Mouse (Mus musculus): ENCODE measurements around the gene Pi4kb. TPM values are rescaled to one million over a fixed set of nuclear protein-coding genes. Genes with fewer than 3 reads are reported as not detected.

Pi4kb gene
- polyA plus RNA-seq, 1 experiment from 2014 or later, result 22.5 TPM

DNA sequence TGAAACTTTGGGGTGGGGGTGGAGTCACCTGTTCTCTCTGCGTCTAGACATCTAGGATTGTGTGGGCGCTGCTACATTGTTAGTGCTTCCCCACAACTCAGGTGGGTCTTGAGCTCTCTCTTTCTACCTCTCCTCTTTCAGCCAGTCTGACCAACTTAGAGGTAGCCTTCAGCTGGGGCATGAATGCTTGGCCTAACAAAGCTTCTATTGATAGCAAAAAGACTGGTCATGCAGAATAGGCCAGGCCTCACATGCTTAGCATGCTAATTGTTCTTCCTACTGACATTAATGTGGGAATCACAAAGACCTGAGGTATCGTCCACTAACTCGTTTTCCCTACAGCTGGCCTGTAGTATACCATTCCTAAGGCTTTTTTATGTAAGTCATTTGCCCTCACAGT, 28.0 kb downstream of the Pi4kb start:
- no peak overlapping the region for H3K4me3 ChIP-seq (replicated peaks)
- H3K36me3 ChIP-seq, result peaks cover 87% of the 10 kb centered on the region
- H3K27me3 ChIP-seq (replicated peaks), result no peaks in the 10 kb centered on the region
- WGBS, result 50% methylated on average over 4 of the region's 4 CpGs
- no peak for ATAC-seq (ENCODE audit: low FRiP score)
- peaks cover 5% of the 10 kb centered on the region; the same call in 1 of the 2 replicates for H3K4me1 ChIP-seq
- H3K27ac ChIP-seq (replicated peaks), result no peak overlapping the region
- no peaks in the 10 kb centered on the region for H3K9me3 ChIP-seq (replicated peaks)
- H3K9ac ChIP-seq (replicated peaks), result no peak overlapping the region
- H3K4me2 ChIP-seq, result no peak overlapping the region

DNA sequence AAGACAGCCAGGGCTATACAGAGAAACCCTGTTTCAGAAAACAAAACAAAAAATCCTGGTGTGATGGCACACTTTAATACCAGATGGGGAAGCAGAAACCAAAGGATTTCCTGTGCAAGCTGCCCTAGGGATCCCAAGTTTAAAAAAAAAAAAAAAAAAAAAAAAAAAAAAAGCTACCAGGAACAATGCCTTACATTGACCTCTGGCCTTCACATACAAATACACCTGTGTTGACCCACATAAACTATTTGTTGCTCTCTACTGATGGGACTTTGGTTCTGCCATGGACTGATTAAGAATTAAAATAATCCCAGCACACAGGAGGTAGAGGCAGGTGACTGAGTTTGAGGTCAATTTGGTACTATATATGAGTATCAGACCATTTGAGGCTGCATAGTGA, 28.7 kb downstream of the Pi4kb start:
- no peak for ATAC-seq (ENCODE audit: low FRiP score)
- no peak overlapping the region for H3K9ac ChIP-seq (replicated peaks)
- H3K4me1 ChIP-seq, result peaks cover 5% of the 10 kb centered on the region; the same call in 1 of the 2 replicates
- H3K4me3 ChIP-seq (replicated peaks), result no peak overlapping the region
- no peaks in the 10 kb centered on the region for H3K27me3 ChIP-seq (replicated peaks)
- H3K9me3 ChIP-seq (replicated peaks), result no peaks in the 10 kb centered on the region
- peaks cover 87% of the 10 kb centered on the region for H3K36me3 ChIP-seq
- no peak overlapping the region for H3K27ac ChIP-seq (replicated peaks)
- H3K4me2 ChIP-seq, result no peak overlapping the region

DNA sequence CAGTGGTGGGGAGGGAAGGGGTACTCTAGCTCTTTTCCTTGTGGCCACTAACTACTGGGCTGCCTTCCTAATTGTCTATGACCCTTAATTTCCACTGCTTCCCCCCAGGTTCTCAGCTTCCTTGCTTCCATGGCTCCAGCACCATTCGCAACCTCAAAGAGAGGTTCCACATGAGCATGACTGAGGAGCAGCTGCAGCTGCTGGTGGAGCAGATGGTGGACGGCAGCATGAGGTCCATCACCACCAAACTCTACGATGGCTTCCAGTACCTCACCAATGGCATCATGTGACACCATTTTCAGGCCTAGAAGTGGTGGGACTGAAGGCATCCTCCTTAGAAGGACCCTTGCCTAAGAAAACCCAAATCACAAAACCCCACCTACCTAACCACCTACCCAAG, 31.1 kb downstream of the Pi4kb start:
- 91% methylated on average over 3 of the region's 3 CpGs for WGBS
- Histone ChIP-seq H3K27ac (replicated peaks) (no peak overlapping the region; the same call in 1 of the 2 replicates), H3K9ac (replicated peaks) (no peak overlapping the region), H3K36me3 (peaks cover 89% of the 10 kb centered on the region), H3K4me1 (peaks cover 11% of the 10 kb centered on the region; the same call in 1 of the 2 replicates), H3K4me3 (replicated peaks) (no peak overlapping the region), H3K9me3 (replicated peaks) (no peaks in the 10 kb centered on the region), H3K4me2 (no peak overlapping the region), H3K27me3 (replicated peaks) (no peaks in the 10 kb centered on the region)
- no peak for ATAC-seq (ENCODE audit: low FRiP score)

DNA sequence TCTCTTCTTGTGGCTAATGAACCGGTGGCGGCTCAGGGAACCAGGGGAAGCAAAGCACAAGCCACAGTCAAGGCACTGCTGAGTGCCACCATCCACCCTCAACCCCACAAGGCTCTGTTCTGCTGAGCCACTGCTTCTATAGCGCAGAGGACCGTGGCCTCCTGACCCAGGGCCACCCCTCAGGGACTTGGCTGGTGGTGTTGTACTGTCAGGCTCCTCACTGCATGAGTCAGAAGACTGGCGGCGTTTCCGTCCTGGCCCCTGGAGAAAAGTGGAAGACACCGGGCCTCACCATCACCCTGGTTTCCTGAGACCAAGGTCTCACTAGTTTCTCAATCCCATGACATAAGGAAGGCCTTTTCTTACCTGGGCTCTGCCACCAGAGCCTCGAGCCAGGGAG, 33.2 kb downstream of the Pi4kb start:
- no peak overlapping the region for H3K9ac ChIP-seq (replicated peaks)
- peaks cover 11% of the 10 kb centered on the region; the same call in 1 of the 2 replicates for H3K4me1 ChIP-seq
- H3K27me3 ChIP-seq (replicated peaks), result no peaks in the 10 kb centered on the region
- no peak overlapping the region for H3K27ac ChIP-seq (replicated peaks)
- H3K36me3 ChIP-seq, result peaks cover 90% of the 10 kb centered on the region
- H3K4me3 ChIP-seq (replicated peaks), result no peak overlapping the region
- no peaks in the 10 kb centered on the region for H3K9me3 ChIP-seq (replicated peaks)
- 89% methylated on average over 9 of the region's 9 CpGs for WGBS
- H3K4me2 ChIP-seq, result no peak overlapping the region
- ATAC-seq (ENCODE audit: low FRiP score), result no peak

DNA sequence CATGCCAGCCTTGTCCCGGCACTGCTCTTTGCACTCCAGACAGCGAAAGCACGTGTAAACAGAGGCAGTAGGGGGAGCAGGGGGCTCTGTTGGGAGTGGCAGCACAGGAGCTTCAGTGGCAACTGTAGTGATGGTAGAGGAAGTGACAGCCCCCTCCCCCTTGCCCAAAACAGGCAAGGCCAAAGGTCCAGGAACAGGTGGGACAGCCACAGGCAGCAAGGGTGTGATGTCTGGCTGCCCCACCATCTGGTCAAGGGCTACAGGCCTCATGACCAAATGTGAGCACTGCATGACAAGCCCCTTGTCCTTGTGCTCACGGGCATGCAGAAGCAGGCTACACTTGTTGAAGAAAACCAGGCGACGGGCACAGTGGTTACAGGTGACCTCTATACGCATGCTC, 35.9 kb downstream of the Pi4kb start:
- no peak overlapping the region for H3K4me3 ChIP-seq (replicated peaks)
- no peaks in the 10 kb centered on the region for H3K27me3 ChIP-seq (replicated peaks)
- WGBS, result 91% methylated on average over 7 of the region's 7 CpGs
- peaks cover 31% of the 10 kb centered on the region for H3K4me1 ChIP-seq
- H3K27ac ChIP-seq (replicated peaks), result no peak overlapping the region
- no peak overlapping the region for H3K9ac ChIP-seq (replicated peaks)
- no peaks in the 10 kb centered on the region for H3K9me3 ChIP-seq (replicated peaks)
- H3K4me2 ChIP-seq, result no peak overlapping the region
- no peak for ATAC-seq (ENCODE audit: low FRiP score)
- H3K36me3 ChIP-seq, result peaks cover 65% of the 10 kb centered on the region

DNA sequence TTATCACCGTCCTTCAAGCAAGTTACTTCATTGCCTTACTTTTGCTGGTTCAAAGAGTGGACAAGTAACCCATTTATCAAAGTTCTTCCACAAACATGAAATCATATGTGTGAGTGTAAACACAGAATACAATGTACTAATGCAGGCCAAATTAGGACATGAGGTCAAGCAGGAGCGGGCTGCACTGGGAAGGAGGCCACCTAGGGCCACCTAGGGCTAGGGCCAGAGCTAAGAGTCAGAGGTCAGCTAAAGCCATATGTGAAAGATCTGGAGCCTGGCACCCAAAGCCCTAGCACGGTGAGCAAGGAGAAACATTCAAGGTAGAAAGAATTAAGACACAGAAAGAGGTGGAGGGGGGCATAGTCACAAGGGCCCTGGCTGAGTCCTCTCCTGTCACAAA, 38.5 kb downstream of the Pi4kb start:
- peaks cover 33% of the 10 kb centered on the region for H3K4me1 ChIP-seq
- no peak overlapping the region for H3K9ac ChIP-seq (replicated peaks)
- WGBS, result 93% methylated on average over 3 of the region's 3 CpGs
- no peaks in the 10 kb centered on the region for H3K9me3 ChIP-seq (replicated peaks)
- ATAC-seq (ENCODE audit: low FRiP score), result no peak
- H3K4me3 ChIP-seq (replicated peaks), result no peak overlapping the region
- peaks cover 43% of the 10 kb centered on the region for H3K36me3 ChIP-seq
- H3K4me2 ChIP-seq, result peak overlapping the region; percentile 90
- no peak overlapping the region for H3K27ac ChIP-seq (replicated peaks)
- H3K27me3 ChIP-seq (replicated peaks), result no peaks in the 10 kb centered on the region

DNA sequence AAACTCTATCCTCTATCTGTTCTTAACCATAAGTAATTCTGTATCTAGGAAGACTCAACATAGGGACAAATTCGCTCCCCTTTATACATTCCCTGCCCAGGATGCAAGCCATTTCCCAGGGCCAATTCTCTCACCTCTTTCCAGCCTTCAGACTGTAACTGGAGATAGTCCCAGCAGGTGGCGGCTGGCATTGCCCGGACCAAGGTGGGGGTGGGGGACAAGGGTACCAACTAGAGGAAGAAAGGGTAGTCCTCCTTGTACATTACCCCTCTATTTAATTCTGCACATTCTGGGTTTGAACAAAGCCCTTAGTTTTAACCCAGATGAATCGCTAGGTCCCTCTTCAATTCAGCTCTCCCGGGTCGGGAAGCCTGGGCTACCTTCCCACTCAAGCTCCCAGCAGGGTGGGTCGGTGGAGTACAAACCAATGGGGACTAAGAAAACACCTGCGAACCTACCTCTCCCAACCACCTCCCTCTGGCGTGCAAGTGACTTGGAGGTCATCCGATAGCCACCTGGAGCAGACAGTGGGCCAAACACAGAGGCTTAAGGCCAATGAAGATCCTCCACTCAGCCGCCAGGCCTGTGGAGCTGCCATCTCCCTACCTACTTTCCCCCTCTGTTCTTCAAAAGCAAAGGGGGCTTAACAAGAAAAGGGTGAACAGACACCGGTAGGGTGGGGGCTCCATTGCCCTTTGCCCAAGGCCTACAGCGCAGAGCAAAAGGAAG, 39.3 kb downstream of the Pi4kb start:
- no peak overlapping the region for H3K27ac ChIP-seq (replicated peaks)
- 11% methylated on average over 13 of the region's 13 CpGs for WGBS
- peaks cover 33% of the 10 kb centered on the region for H3K4me1 ChIP-seq
- H3K27me3 ChIP-seq (replicated peaks), result no peaks in the 10 kb centered on the region
- no peaks in the 10 kb centered on the region for H3K9me3 ChIP-seq (replicated peaks)
- H3K9ac ChIP-seq (replicated peaks), result peak overlapping the region; percentile 80
- no peak for ATAC-seq (ENCODE audit: low FRiP score)
- peaks cover 34% of the 10 kb centered on the region for H3K36me3 ChIP-seq
- peak overlapping the region; percentile 90 for H3K4me2 ChIP-seq
- peak overlapping the region; percentile 84 for H3K4me3 ChIP-seq (replicated peaks)

DNA sequence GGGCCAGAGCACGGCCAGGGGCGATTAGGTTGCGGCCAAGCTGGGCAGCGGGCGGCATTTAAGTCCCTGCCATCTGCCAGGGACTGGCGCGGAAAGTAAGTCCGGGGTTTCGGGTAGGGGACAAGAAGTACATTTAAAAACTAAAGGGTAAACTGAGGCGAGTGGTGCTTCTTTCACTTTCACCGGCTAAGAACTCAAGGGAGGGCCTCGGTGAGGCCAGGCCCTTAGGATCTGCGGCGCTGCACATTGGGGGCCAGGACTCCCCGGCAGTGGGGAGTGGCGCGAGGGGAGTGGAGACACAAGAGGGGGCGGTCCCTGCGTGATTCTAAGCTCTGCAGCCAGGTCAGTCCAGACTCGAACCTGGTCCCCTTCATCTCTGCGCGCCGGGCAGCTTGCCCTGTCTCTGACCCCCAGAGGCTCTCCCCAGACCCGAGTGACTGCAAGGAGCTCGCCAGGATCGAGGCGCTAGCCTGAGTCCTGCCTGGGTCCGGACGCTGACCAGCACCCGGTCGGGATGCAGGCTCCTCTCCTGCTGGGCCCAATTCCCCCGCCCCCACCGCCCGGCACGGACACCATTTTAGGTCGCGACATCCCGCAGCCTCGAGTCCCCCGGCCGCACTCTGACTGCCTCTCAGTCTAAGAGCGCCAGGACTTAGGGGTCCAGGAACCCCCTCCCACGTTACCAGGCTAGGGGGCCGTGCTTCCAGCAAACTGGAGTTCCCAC, 40.1 kb downstream of the Pi4kb start:
- ATAC-seq (ENCODE audit: low FRiP score), result peak; percentile 15
- peak overlapping the region; percentile 80 for H3K9ac ChIP-seq (replicated peaks)
- peak overlapping the region; percentile 97 for H3K27ac ChIP-seq (replicated peaks)
- no peaks in the 10 kb centered on the region for H3K27me3 ChIP-seq (replicated peaks)
- H3K4me3 ChIP-seq (replicated peaks), result peak overlapping the region; percentile 84
- H3K36me3 ChIP-seq, result peaks cover 27% of the 10 kb centered on the region
- WGBS, result under 1% methylated on average over 44 of the region's 44 CpGs
- H3K4me1 ChIP-seq, result peaks cover 33% of the 10 kb centered on the region
- H3K9me3 ChIP-seq (replicated peaks), result no peaks in the 10 kb centered on the region
- H3K4me2 ChIP-seq, result peak overlapping the region; percentile 90

DNA sequence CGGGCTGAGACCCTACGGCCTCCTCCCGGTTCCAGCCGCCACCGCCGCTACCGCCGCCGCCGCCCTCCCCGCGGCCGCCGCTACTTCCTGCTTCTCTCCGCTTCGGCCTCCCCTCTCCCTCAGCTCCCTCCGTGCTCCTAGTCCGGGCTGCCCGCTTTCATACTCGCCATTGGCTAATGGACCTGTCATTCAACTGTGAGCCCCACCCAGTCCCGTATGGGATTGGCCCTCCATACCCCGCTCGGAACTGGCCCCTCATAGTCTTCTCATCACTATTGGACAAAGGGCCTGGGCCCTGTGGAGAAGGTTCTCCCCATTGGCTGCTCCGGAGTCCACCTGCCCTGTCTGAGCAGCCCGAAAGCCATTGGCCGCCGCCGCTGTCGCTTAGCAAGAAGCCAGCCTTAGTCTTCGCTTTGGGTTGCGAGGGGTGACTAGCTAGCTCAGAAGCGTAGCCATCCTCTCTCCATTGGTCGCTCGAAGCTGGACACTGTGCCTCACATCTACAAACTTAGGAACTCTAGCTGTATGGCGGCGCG, 40.9 kb downstream of the Pi4kb start, which contains the start of gene Zfp687:
Gene Zfp687, minus strand, starts transcription at position 112 of the 536 bp plus-strand sequence.
- Histone ChIP-seq H3K9me3 (replicated peaks) (no peaks in the 10 kb centered on the region), H3K27ac (replicated peaks) (peak within 1 kb of the TSS; percentile 97), H3K4me1 (peaks cover 29% of the 10 kb centered on the region), H3K36me3 (peaks cover 19% of the 10 kb centered on the region), H3K4me2 (peak within 1 kb of the TSS; percentile 90), H3K4me3 (replicated peaks) (peak within 1 kb of the TSS; percentile 84), H3K9ac (replicated peaks) (peak within 1 kb of the TSS; percentile 80), H3K27me3 (replicated peaks) (no peaks in the 10 kb centered on the region)
- WGBS, result under 1% methylated on average over 26 of the region's 37 CpGs
- ATAC-seq (ENCODE audit: low FRiP score), result peak; percentile 98

DNA sequence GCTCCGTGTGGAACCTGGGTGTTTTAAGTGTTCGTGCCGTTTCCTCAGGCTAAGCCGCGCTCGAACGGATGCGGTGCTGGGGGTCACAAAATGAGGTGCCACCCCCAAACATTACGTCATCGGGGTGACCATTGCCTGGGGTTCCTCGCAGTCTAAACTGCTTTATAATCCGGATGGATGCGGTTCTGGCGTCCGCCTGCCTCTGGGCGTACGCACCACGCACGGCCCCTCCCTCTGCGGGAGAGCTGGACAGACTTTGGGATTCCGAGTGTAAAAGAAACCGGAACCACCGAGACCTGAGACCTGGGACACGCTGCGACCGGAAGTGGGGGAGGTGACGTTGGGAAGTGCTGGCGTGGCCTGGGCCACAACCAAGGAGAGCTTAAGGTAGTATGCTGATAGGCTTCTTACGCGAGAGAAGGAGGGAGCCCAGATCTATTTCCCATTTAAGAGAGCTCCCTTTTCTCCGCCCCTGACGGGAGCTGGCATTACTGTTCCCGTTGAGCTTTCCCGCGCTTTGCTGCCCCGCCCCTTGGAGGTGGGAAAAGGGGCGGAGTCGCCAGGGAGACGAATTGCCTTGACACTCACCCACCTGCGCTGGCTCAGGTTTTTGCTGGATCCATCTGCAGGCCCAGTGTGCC, 41.5 kb downstream of the Pi4kb start:
- Histone ChIP-seq H3K27ac (replicated peaks) (peak overlapping the region; percentile 97), H3K36me3 (peaks cover 13% of the 10 kb centered on the region), H3K4me1 (peaks cover 27% of the 10 kb centered on the region), H3K9ac (replicated peaks) (peak overlapping the region; percentile 57), H3K4me2 (peak overlapping the region; percentile 73), H3K27me3 (replicated peaks) (no peaks in the 10 kb centered on the region), H3K9me3 (replicated peaks) (no peaks in the 10 kb centered on the region), H3K4me3 (replicated peaks) (peak overlapping the region; percentile 84)
- peak; percentile 87 for ATAC-seq (ENCODE audit: low FRiP score)
- WGBS, result under 1% methylated on average over 40 of the region's 40 CpGs

DNA sequence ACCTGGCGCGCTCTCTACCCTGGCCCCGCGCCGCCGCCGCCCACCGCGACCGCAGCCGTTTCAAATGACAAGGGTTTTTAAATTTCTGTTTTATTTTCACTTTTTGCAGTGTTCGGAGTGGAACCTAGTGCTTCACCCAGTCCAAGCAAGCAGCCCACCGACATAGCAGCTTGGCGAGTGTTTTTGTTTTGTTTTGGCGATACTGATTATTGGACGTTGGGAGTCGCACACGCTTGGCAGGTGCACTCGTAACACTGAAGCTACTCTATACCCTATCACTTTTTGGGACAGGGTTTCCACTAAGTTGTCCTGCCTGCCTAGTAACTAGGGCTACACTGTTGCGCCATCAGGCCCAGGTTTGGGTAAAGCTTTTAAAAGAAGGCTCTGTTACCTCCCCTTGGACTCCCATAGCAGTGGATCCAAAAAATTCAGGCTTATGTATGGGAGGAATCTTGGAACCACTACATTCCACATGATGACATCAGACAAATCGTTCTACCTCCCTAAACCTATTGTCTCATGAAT, 42.1 kb downstream of the Pi4kb start:
- Histone ChIP-seq H3K4me2 (peak overlapping the region; percentile 73), H3K36me3 (peaks cover 7% of the 10 kb centered on the region), H3K4me3 (replicated peaks) (peak overlapping the region; percentile 84), H3K4me1 (peaks cover 27% of the 10 kb centered on the region), H3K27me3 (replicated peaks) (no peaks in the 10 kb centered on the region), H3K9ac (replicated peaks) (peak overlapping the region; percentile 57), H3K9me3 (replicated peaks) (no peaks in the 10 kb centered on the region), H3K27ac (replicated peaks) (peak overlapping the region; percentile 97)
- ATAC-seq (ENCODE audit: low FRiP score), result no peak
- 4% methylated on average over 21 of the region's 21 CpGs for WGBS

Measured in neural tube, embryonic 15.5 days (tissue).